Mouse (Mus musculus) small intestine, adult 2 months (tissue): ENCODE measurements at regions not wholly inside any gene's neighbourhood (a gene's known extent, or its start where the extent isn't known, plus 50 kb on each side); places are given as distances from the start of the nearest gene placed in this dataset.

Experiments used
- CTCF ChIP-seq: fragments of 200-500 bp; IDR thresholded peaks from 2 replicates; pipeline ENCODE4 v1.5.1; 2012; ENCODE audit warnings: low read depth, mild to moderate bottlenecking, control low read depth, inconsistent platforms, low read length, moderate library complexity, mixed read lengths; ENCODE audit not compliant: insufficient replicate concordance, insufficient read length; ENCODE audit errors: extremely low read depth
- POLR2A ChIP-seq: fragments of 200-500 bp; IDR thresholded peaks from 2 replicates; pipeline ENCODE4 v1.6.1; 2012; ENCODE audit warnings: low read depth, mild to moderate bottlenecking, control low read depth, inconsistent platforms, low read length, moderate library complexity

GRCm38 (mm10) chr10:46185763-46186458, 608.3 kb downstream of the Hace1 start:
- TF ChIP-seq CTCF (no peak), POLR2A (no peak)
